Mouse (Mus musculus) right cerebral cortex, postnatal 25 days (tissue): Measurements from ENCODE around the gene Plpp6.

Experiments used
- DNase-seq: peaks from one replicate; pipeline ENCODE4 v3.0.0; 2022

Gene Plpp6

GRCm38 (mm10) chr19:28963842-28964551, at the start of gene Plpp6:
Gene Plpp6 (plus strand): TSS chr19:28963953.
- DNase-seq: peak; percentile 87

- DNase-seq: no peak
Measured at GRCm38 (mm10) chr19:28914598-28914997, 49.2 kb upstream of the Plpp6 start.

GRCm38 (mm10) chr19:28915602-28916250, 48.0 kb upstream of the Plpp6 start:
- no peak for DNase-seq

GRCm38 (mm10) chr19:28916492-28916891, 47.3 kb upstream of the Plpp6 start:
- no peak for DNase-seq

DNA sequence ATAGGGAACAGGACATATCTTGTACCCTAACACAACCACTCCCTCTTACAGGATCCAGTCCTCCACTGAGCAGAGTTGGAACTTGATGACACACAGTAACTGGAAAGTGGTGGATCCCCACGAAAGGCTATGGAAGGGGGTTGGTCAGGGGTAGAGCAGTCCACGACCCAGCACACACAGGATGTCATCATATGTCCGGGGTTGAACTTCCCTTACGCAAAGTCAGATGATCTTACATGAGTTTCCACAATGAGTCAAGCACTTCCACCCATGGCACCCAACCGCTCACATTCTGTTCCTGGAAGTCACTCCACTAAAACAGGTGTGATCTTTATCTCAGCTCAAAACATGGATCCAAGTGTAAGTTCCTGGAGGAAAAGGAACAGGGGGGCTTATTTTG, 45.9 kb upstream of the Plpp6 start:
- DNase-seq: no peak

- DNase-seq: no peak
Measured at GRCm38 (mm10) chr19:28926366-28926765, 37.4 kb upstream of the Plpp6 start.

DNA sequence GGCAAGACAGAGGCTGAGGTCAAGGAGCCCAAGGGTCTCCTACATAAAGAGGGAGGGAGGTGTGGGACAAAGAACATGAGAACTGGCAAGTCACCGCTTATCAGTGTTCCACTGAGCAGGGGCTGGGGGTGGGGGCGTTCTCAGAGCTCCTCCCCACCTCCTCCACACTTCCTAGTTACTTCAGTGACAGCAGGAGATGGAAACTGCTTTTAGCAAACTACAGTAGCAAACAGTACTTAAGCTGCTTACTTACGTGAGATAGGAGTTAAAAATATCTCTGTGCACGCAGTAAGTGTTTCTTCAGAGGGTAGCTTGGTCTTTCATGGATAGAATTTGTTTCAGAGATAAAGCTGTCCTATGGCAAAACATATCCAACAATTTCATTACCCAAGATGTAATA, 36.4 kb upstream of the Plpp6 start:
- DNase-seq: no peak

GRCm38 (mm10) chr19:28929034-28929433, 34.7 kb upstream of the Plpp6 start:
- no peak for DNase-seq

- no peak for DNase-seq
Measured at GRCm38 (mm10) chr19:28934897-28935296, 28.9 kb upstream of the Plpp6 start.

DNA sequence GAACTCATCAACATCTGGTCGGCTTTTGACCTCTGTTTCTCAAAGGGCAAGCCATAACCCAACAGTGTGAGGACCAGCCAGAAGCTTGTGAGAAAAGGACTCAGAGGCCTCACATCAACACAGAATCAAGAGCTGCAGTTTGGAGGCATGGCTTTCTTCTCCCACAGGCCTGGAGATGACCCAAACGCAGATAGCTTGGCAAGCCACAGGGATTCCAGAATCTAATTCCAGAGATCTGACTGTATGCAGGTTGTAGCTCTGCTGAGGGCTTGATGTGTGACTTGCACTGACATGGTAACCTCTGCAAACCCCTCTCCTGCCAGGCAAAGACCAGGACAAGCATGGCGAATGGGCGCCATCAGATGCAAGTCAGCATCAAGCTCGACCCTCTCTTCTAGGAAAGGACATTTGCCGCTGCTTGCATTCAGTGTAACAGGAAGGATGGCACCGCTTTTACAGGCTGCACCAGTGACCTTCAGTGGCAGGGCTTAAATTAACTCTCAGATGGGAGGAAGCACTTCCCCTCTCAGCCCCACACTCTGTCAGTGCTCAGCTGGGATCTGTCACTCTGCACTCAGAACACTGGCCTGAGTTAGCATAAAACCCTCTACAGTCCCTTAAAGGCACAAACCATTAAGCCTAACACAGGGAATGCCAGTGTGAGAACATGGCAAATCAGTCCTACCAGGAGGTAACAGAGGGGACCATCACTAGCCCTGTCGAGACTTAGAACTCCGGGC, 23.4 kb upstream of the Plpp6 start:
- no peak for DNase-seq

DNA sequence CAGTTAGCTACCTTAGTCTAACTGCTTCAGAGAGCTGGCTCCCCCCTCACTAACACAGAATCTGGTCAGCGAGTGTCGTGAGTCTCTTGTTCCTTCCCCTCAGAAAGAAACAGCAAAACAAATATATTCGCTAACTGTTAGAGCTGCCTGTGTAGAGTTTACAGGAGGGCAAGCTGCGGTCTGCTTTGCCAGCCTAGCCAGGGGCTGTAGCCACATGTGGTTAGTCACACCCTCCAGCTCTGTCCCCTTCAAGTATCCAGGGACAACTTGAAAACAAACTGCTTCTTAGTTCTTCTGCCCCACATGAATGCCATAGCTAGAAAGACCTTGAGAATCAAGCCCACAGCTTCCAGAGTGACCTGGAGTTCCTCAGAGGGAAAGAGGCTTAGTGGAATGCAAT, 22.5 kb upstream of the Plpp6 start:
- no peak for DNase-seq

- DNase-seq: peak; percentile 24
Measured at GRCm38 (mm10) chr19:28946782-28947181, 17.0 kb upstream of the Plpp6 start.

DNA sequence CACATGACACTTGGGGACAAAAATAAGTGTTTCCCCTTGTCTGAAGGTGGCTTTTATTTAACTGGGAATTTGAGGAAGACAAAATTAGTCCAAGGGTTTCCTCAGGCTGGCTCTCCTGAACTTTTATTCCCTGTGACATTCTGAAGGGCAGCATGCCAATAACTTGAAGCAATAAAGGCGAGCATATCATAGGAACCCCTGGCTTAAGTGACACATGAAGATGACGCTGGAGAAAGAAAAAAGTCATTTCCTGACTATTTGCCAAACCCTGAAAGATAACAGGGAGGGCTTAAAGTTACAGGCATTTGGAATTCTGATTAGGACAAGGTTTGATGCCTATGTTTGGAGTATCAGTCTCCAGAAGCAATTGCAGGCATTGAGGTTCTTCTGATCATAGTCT, 16.4 kb upstream of the Plpp6 start:
- no peak for DNase-seq

- DNase-seq: no peak
Measured at GRCm38 (mm10) chr19:28951251-28951650, 12.5 kb upstream of the Plpp6 start.

GRCm38 (mm10) chr19:28963113-28963512, 640 bp upstream of the Plpp6 start:
- no peak for DNase-seq

GRCm38 (mm10) chr19:28963513-28963841, 276 bp upstream of the Plpp6 start:
- DNase-seq: no peak

GRCm38 (mm10) chr19:28964552-28964903, 775 bp downstream of the Plpp6 start:
- no peak for DNase-seq

GRCm38 (mm10) chr19:28967652-28968051, 3.9 kb downstream of the Plpp6 start, which contains the start of gene 4430402I18Rik:
Gene 4430402I18Rik (minus strand): TSS chr19:28967800.
- DNase-seq: peak; percentile 42

DNA sequence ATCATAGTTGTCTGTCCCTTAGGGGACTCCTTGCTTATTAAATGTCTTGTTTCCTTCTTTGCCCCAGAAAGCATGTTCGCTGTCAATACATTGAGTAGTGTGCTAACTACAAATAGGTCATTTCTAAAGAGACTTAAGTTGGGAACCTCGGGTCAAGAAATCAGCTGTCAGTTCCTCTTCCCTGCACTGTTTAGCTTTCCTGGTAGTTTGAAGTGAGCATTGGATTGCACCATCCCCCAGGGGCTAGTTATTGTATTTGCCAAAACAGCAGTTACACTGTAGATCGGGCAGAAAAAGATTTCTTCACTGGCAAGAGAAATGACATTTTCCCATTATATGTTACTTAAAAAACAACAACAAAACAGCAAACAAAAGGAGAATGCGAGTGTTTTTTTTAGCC, 4.4 kb downstream of the Plpp6 start:
- no peak for DNase-seq

GRCm38 (mm10) chr19:28969231-28969630, 5.5 kb downstream of the Plpp6 start:
- no peak for DNase-seq

DNA sequence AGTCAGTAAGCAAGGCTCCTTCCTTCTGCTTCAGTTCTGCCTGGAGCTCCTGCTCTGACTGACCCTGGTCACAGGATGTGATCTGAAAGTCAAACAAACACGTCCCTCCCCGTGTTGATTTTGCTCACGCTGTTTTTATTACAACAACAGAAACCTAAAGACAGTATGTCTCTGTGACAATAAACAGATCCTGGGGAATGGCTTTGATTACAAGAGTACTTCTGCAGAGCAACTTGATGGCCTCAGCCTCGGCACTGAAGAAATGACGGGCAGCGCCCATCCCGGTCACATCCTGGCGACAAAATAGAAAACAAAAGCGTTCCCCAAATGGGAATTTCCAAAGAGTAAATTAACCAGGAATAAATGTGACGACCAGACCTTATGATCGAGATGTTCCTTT, 6.5 kb downstream of the Plpp6 start:
- no peak for DNase-seq

DNA sequence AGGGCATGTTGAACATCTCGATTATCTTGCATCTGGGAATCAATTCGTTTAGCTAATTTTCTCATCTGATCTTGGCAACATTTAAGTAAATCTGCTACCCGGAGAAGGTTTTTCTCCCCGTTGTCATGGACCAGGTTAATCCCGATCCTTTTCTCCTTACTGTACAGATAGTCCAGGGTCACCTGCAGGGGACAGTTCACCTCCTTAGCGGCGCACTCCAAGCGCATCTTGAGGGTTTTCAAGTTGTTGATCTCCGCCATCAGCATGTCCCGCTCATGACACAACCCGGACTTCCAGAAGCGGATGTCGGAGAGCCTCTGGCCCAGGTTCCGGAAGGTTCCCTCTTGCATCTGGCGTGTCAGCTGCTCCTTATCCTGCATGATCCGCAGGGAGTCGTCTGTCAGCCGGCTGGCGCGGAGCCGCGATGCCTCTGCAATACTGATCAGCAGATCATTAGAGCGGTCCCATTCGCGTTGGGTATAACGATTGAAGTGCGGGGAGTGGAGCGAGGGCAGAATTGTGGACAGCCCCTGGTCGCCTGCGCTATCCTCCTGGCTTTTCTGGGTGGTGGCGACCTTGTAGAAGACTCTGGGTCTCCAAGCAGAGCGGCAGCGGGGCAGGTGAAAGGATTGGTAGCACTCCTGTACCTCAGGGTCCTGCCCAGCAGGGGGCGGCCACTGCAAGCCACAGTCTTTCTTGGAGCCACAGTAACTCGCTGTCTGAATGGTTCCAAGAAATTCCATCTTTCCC, 11.3 kb downstream of the Plpp6 start:
- DNase-seq: peak; percentile 81

DNA sequence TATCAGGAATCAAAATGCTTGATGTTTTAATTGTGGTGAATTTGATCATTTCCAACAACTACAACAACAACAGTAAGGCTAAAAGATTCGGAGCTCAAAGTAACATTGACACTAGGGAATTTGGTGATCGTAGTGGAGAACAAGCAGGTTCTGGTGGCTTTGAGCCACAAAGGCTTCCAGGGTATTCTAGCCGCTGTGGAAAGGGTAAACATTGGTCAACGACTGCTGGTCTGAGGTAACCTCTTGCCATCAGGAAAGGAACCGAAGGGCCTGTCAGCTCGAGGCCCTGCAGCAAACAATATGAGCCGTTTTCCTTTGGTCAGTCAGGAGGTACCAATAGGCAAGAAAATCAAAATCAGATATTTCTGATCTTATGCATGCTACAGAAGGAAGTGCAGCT, 18.9 kb downstream of the Plpp6 start:
- no peak for DNase-seq
